Mouse (Mus musculus): Measurements from ENCODE around the gene Mov10l1.

DNA sequence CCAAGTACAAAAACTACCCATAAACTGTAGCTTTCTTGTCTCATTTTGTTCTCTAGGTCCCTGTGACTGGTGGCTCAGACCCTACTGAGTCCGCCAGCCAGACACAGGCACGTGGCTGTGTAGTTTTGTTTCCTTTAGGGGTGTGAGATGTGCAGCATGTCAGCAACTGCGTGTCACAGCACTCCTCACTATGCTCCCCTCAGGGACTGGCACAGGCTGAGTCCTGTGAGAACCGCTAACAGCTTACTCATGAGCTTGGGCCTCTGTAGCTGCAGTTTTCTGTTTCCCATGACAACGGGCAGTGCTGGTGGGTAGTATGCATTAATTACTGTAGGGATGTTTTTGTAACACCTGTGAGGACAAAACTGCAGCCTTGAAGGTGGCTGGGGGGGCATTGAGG is 109.5 kb downstream of the Mov10l1 start:
- TF ChIP-seq CTCF (IDR thresholded peaks at IDR 0.05; ENCODE audit: insufficient read depth, low read length) (no peak), POLR2A (IDR thresholded peaks at IDR 0.05; ENCODE audit: borderline replicate concordance, extremely low read depth, low read depth, low read length) (no peak)

Measured in lung, adult 2 months (tissue).